Mouse (Mus musculus): ENCODE measurements around the gene Calml4. TPM values are rescaled to one million over a fixed set of nuclear protein-coding genes. Genes with fewer than 3 reads are reported as not detected.

Gene Calml4
- polyA plus RNA-seq, 1 experiment from 2014 or later, result 1.7 TPM

GRCm38 (mm10) chr9:62913390-62914069 is 55.6 kb downstream of the Calml4 start:
- H3K9me3 ChIP-seq, result peaks cover 7% of the 10 kb centered on the region; the same call in 1 of the 2 replicates
- H3K4me1 ChIP-seq, result no peaks in the 10 kb centered on the region; the same call in 1 of the 2 replicates
- H3K9ac ChIP-seq, result no peak overlapping the region
- WGBS, result 81% methylated on average over 5 of the region's 5 CpGs
- H3K4me2 ChIP-seq, result no peak overlapping the region
- no peaks in the 10 kb centered on the region for H3K27me3 ChIP-seq (replicated peaks)
- no peak for ATAC-seq (ENCODE audit: extremely low read depth, insufficient number of reproducible peaks, low FRiP score, low TSS enrichment)
- no peak overlapping the region for H3K27ac ChIP-seq (replicated peaks)
- H3K4me3 ChIP-seq, result no peak overlapping the region
- peaks cover 71% of the 10 kb centered on the region for H3K36me3 ChIP-seq

GRCm38 (mm10) chr9:62917059-62917458 is 59.2 kb downstream of the Calml4 start:
- Histone ChIP-seq H3K9ac (no peak overlapping the region), H3K4me2 (no peak overlapping the region), H3K4me1 (no peaks in the 10 kb centered on the region; the same call in 1 of the 2 replicates), H3K27ac (replicated peaks) (no peak overlapping the region), H3K9me3 (peaks cover 7% of the 10 kb centered on the region; the same call in 1 of the 2 replicates), H3K27me3 (replicated peaks) (no peaks in the 10 kb centered on the region), H3K36me3 (peaks cover 59% of the 10 kb centered on the region), H3K4me3 (no peak overlapping the region)
- no peak for ATAC-seq (ENCODE audit: extremely low read depth, insufficient number of reproducible peaks, low FRiP score, low TSS enrichment)
- WGBS, result 97% methylated on average over 1 of the region's 1 CpGs

GRCm38 (mm10) chr9:62920877-62921276 is 63.0 kb downstream of the Calml4 start:
- 66% methylated on average over 2 of the region's 2 CpGs for WGBS
- ATAC-seq (ENCODE audit: extremely low read depth, insufficient number of reproducible peaks, low FRiP score, low TSS enrichment), result no peak

GRCm38 (mm10) chr9:62924886-62925610 is 67.2 kb downstream of the Calml4 start:
- Histone ChIP-seq H3K27me3 (replicated peaks) (no peaks in the 10 kb centered on the region), H3K27ac (replicated peaks) (no peak overlapping the region), H3K9me3 (no peaks in the 10 kb centered on the region), H3K9ac (no peak overlapping the region), H3K36me3 (peaks cover 27% of the 10 kb centered on the region), H3K4me2 (no peak overlapping the region), H3K4me3 (no peak overlapping the region), H3K4me1 (peaks cover 3% of the 10 kb centered on the region; the same call in 1 of the 2 replicates)
- 85% methylated on average over 2 of the region's 2 CpGs for WGBS
- no peak for ATAC-seq (ENCODE audit: extremely low read depth, insufficient number of reproducible peaks, low FRiP score, low TSS enrichment)

More at GRCm38 (mm10) chr9:62920877-62921276, 63.0 kb downstream of the Calml4 start:
- Histone ChIP-seq H3K9me3 (0 out of 2 replicates have a peak, but pooled peaks cover under 1% of the 10 kb centered on the region), H3K36me3 (peaks cover 50% of the 10 kb centered on the region), H3K27ac (replicated peaks) (no peak overlapping the region), H3K9ac (no peak overlapping the region), H3K27me3 (replicated peaks) (no peaks in the 10 kb centered on the region), H3K4me2 (no peak overlapping the region), H3K4me1 (peaks cover 3% of the 10 kb centered on the region; the same call in 1 of the 2 replicates), H3K4me3 (no peak overlapping the region)

Other genes with a start within 250 kb of the Calml4 start
- 0.70 and 0.83 TPM in 2 replicates for gene Itga11, start 180.3 kb upstream of the Calml4 start, polyA plus RNA-seq (2015; fragmentation: Nextera tagmentation; extraction: Ambion mirVana)
- gene Fem1b, start 46.1 kb upstream of the Calml4 start, polyA plus RNA-seq (2015; fragmentation: Nextera tagmentation; extraction: Ambion mirVana), result 12.2 and 12.7 TPM in 2 replicates
- gene Cln6, start 19.3 kb upstream of the Calml4 start, polyA plus RNA-seq (2015; fragmentation: Nextera tagmentation; extraction: Ambion mirVana), result 18.8 and 19.5 TPM in 2 replicates
- gene Pias1, start 129.8 kb downstream of the Calml4 start, polyA plus RNA-seq (2015; fragmentation: Nextera tagmentation; extraction: Ambion mirVana), result 35.5 and 39.6 TPM in 2 replicates

Data from heart, embryonic 13.5 days (tissue).